In genomic region chr2:29764831-29765230, GRCm38 (mm10) we compare ENCODE assay signal across 8 mouse cellular contexts. TPM values are rescaled to one million over a fixed set of nuclear protein-coding genes. Genes with fewer than 3 reads are reported as not detected.
A peak's percentile ranks its signal among the peaks of the same experiment; 100 is the strongest.
DNase-seq lines count a peak whose midpoint lies in the region; ATAC-seq lines count a peak whose summit lies in the region.

No protein-coding gene starts in this region.

- no peak overlapping the region for H3K27ac ChIP-seq in heart, embryonic 10.5 days
- H3K27ac ChIP-seq in lung, embryonic 15.5 days = no peak overlapping the region

- no peaks in the 10 kb centered on the region for H3K36me3 ChIP-seq in heart, embryonic 10.5 days
- no peaks in the 10 kb centered on the region for H3K36me3 ChIP-seq in lung, embryonic 15.5 days

- H3K27me3 ChIP-seq in heart, embryonic 10.5 days (ENCODE audit: insufficient read depth, poor library complexity, severe bottlenecking) = peaks cover 14% of the 10 kb centered on the region; the same call in 1 of the 2 replicates
- H3K27me3 ChIP-seq in lung, embryonic 15.5 days = no peaks in the 10 kb centered on the region

- H3K9me3 ChIP-seq in heart, embryonic 10.5 days = no peaks in the 10 kb centered on the region
- H3K9me3 ChIP-seq in lung, embryonic 15.5 days = no peaks in the 10 kb centered on the region

- no peak overlapping the region for H3K4me3 ChIP-seq in heart, embryonic 10.5 days
- no peak overlapping the region for H3K4me3 ChIP-seq in lung, embryonic 15.5 days

- 3% methylated on average over 1 of the region's 1 CpGs for WGBS in heart, embryonic 10.5 days
- WGBS in lung, embryonic 15.5 days = 4% methylated on average over 1 of the region's 1 CpGs

- no peaks in the 10 kb centered on the region for H3K4me1 ChIP-seq in heart, embryonic 10.5 days
- 0 out of 2 replicates have a peak, but pooled peaks cover 5% of the 10 kb centered on the region for H3K4me1 ChIP-seq in lung, embryonic 15.5 days

- peak; percentile 37 for ATAC-seq in CD4-positive, CD25-positive, alpha-beta regulatory T cell, adult 4 months
- peak; percentile 92 for ATAC-seq in common myeloid progenitor, adult 5-6 weeks (replicated peaks; ENCODE audit: low read depth, poor library complexity, severe bottlenecking)
- ATAC-seq in lung, embryonic 15.5 days (ENCODE audit: borderline replicate concordance, extremely low read depth, low FRiP score, low TSS enrichment) = peak; percentile 54

- peak; percentile 70 for DNase-seq in ZHBTc4 (ENCODE audit: low read depth, low spot score)
- peak; percentile 86 for DNase-seq in heart, embryonic 10.5 days (ENCODE audit: low spot score)
- peak; percentile 83 to 85 for DNase-seq in kidney, postnatal 4 days
- peak; percentile 53 for DNase-seq in ovary, postnatal 14 days (ENCODE audit: low spot score)
- DNase-seq in urinary bladder, postnatal 25 days (ENCODE audit: low spot score) = peak; percentile 72

- no peak overlapping the region for H3K4me2 ChIP-seq in lung, embryonic 15.5 days

- no peak overlapping the region for H3K9ac ChIP-seq in lung, embryonic 15.5 days

RNA-seq across cellular contexts. Expression of gene Gm13547, which starts 5.7 kb away (rescaled TPM):
- polyA plus RNA-seq in CD4-positive, CD25-positive, alpha-beta regulatory T cell, adult 4 months (2017; shearing (Covaris generic)) = not detected
- total RNA-seq in common myeloid progenitor, adult 5-6 weeks (2017) = not detected in 2 replicates
- not detected in 2 replicates for polyA plus RNA-seq in heart, embryonic 10.5 days (2016; fragmentation: Nextera tagmentation; extraction: Ambion mirVana)
- polyA plus RNA-seq in lung, embryonic 15.5 days (2015; fragmentation: Nextera tagmentation; extraction: Ambion mirVana) = 0.28 TPM in 1 of 2 replicates, not detected in the other

RNA-seq across cellular contexts. Expression of gene Gm13420, which starts 13.3 kb away (rescaled TPM):
- polyA plus RNA-seq in CD4-positive, CD25-positive, alpha-beta regulatory T cell, adult 4 months (2017; shearing (Covaris generic)) = under 1 TPM in 1 of 2 experiments, not detected in 1; 0.30 TPM
- not detected in 2 replicates for total RNA-seq in common myeloid progenitor, adult 5-6 weeks (2017)
- 0.28 TPM in 1 of 2 replicates, not detected in the other for polyA plus RNA-seq in heart, embryonic 10.5 days (2016; fragmentation: Nextera tagmentation; extraction: Ambion mirVana)
- 1.7 TPM in 2 replicates for polyA plus RNA-seq in lung, embryonic 15.5 days (2015; fragmentation: Nextera tagmentation; extraction: Ambion mirVana)

RNA-seq across cellular contexts. Expression of gene Coq4, which starts 22.5 kb away (rescaled TPM):
- polyA plus RNA-seq in CD4-positive, CD25-positive, alpha-beta regulatory T cell, adult 4 months (2017; shearing (Covaris generic)) = 10 to 100 TPM in 1 of 2 experiments, 1 to 10 TPM in 1; 5.0 to 11.6 TPM
- 7.4 and 10.3 TPM in 2 replicates for total RNA-seq in common myeloid progenitor, adult 5-6 weeks (2017)
- 34.6 and 34.8 TPM in 2 replicates for polyA plus RNA-seq in heart, embryonic 10.5 days (2016; fragmentation: Nextera tagmentation; extraction: Ambion mirVana)
- 28.3 and 30.3 TPM in 2 replicates for polyA plus RNA-seq in lung, embryonic 15.5 days (2015; fragmentation: Nextera tagmentation; extraction: Ambion mirVana)

RNA-seq across cellular contexts. Expression of gene Trub2, which starts 23.5 kb away (rescaled TPM):
- 10 to 100 TPM; 20.3 to 34.2 TPM for polyA plus RNA-seq in CD4-positive, CD25-positive, alpha-beta regulatory T cell, adult 4 months (2017; shearing (Covaris generic))
- 45.7 and 58.0 TPM in 2 replicates for total RNA-seq in common myeloid progenitor, adult 5-6 weeks (2017)
- polyA plus RNA-seq in heart, embryonic 10.5 days (2016; fragmentation: Nextera tagmentation; extraction: Ambion mirVana) = 33.5 and 43.1 TPM in 2 replicates
- 38.0 and 38.4 TPM in 2 replicates for polyA plus RNA-seq in lung, embryonic 15.5 days (2015; fragmentation: Nextera tagmentation; extraction: Ambion mirVana)

RNA-seq across cellular contexts. Expression of gene Slc27a4, which starts 37.6 kb away (rescaled TPM):
- polyA plus RNA-seq in CD4-positive, CD25-positive, alpha-beta regulatory T cell, adult 4 months (2017; shearing (Covaris generic)) = 1 to 10 TPM; 1.1 to 1.8 TPM
- 3.3 and 5.9 TPM in 2 replicates for total RNA-seq in common myeloid progenitor, adult 5-6 weeks (2017)
- polyA plus RNA-seq in heart, embryonic 10.5 days (2016; fragmentation: Nextera tagmentation; extraction: Ambion mirVana) = 8.4 and 9.5 TPM in 2 replicates
- 14.9 and 15.4 TPM in 2 replicates for polyA plus RNA-seq in lung, embryonic 15.5 days (2015; fragmentation: Nextera tagmentation; extraction: Ambion mirVana)

Comparison
In these comparisons a context has a peak if more than half of its experiments do, and no peak if none do; other contexts are left out.
1. ATAC-seq: peak in every context shown above with its lines; median percentile 92 in common myeloid progenitor, adult 5-6 weeks; 54 in lung, embryonic 15.5 days; 37 in CD4-positive, CD25-positive, alpha-beta regulatory T cell, adult 4 months.